Mouse (Mus musculus) limb, embryonic 15.5 days (tissue): Measurements from ENCODE around the gene Tcp10a. TPM values are rescaled to one million over a fixed set of nuclear protein-coding genes. Genes with fewer than 3 reads are reported as not detected.
"Not testable (repeated sequence)": the region's sequence is repeated elsewhere in the genome, so short reads cannot be mapped to it uniquely, and the experiment has no call there.

Experiments
- ATAC-seq: fragments of 200-750 bp; cut with Nextera tagmentation; 2 replicates; pipeline ENCODE4 v1.8.0; 2017; ENCODE audit warnings: low read depth, moderate TSS enrichment; ENCODE audit not compliant: insufficient number of reproducible peaks, low FRiP score, low TSS enrichment
- H3K27ac ChIP-seq: fragments of 300-500 bp; sonication (generic); 2 replicates; pipeline ENCODE4 v1.5.1; 2015; ENCODE audit warnings: moderate library complexity, mild to moderate bottlenecking, inconsistent platforms
- H3K27me3 ChIP-seq: fragments of 300-500 bp; sonication (generic); 2 replicates; pipeline ENCODE4 v1.6.1; 2015; ENCODE audit warnings: inconsistent platforms
- H3K36me3 ChIP-seq: fragments of 300-500 bp; sonication (generic); 2 replicates; pipeline ENCODE4 v1.6.1; 2015; ENCODE audit warnings: inconsistent platforms
- H3K4me1 ChIP-seq: fragments of 300-500 bp; sonication (generic); 2 replicates; pipeline ENCODE4 v1.6.1; 2015; ENCODE audit warnings: inconsistent platforms
- H3K4me2 ChIP-seq: fragments of 300-500 bp; sonication (generic); 2 replicates; pipeline ENCODE4 v1.6.1; 2015; ENCODE audit warnings: mild to moderate bottlenecking, inconsistent platforms
- H3K4me3 ChIP-seq: fragments of 300-500 bp; sonication (generic); 2 replicates; pipeline ENCODE4 v1.5.1; 2015; ENCODE audit warnings: mild to moderate bottlenecking, inconsistent platforms
- H3K9ac ChIP-seq: fragments of 300-500 bp; sonication (generic); 2 replicates; pipeline ENCODE4 v1.6.1; 2015; ENCODE audit warnings: inconsistent platforms
- H3K9me3 ChIP-seq: fragments of 300-500 bp; sonication (generic); 2 replicates; pipeline ENCODE4 v1.6.1; 2016; ENCODE audit warnings: inconsistent platforms
- WGBS: fragments of 180-500 bp; shearing (Covaris S2); methylation state at CpG from one replicate; pipeline ENCODE4 v1.1.7; 2015; 5-methylcytosine and 5-hydroxymethylcytosine counted together
- polyA plus RNA-seq: library from polyadenylated mRNA; unstranded; fragments of >200 nt; fragmentation: Nextera tagmentation; extraction: Ambion mirVana; gene quantifications from 2 replicates; pipeline ENCODE4 v1.2.1, GENCODE M21; 2015

Tcp10a gene
- polyA plus RNA-seq, 1 experiment from 2014 or later: not detected

GRCm38 (mm10) chr17:7377907-7378306 lies 53.5 kb downstream of the Tcp10a start:
- not testable (repeated sequence) for H3K27me3 ChIP-seq, H3K9ac ChIP-seq, H3K4me1 ChIP-seq, H3K9me3 ChIP-seq, H3K36me3 ChIP-seq, H3K4me3 ChIP-seq, ATAC-seq, H3K4me2 ChIP-seq, H3K27ac ChIP-seq
- 50% methylated on average over 3 of the region's 3 CpGs for WGBS

- H3K27ac ChIP-seq, H3K9me3 ChIP-seq, H3K9ac ChIP-seq, ATAC-seq, H3K27me3 ChIP-seq, H3K36me3 ChIP-seq, H3K4me1 ChIP-seq, H3K4me2 ChIP-seq, H3K4me3 ChIP-seq: not testable (repeated sequence)
- 96% methylated on average over 1 of the region's 3 CpGs for WGBS
These were observed 58.3 kb downstream of the Tcp10a start for GRCm38 (mm10) chr17:7382711-7383110.

GRCm38 (mm10) chr17:7383167-7384143 lies 59.0 kb downstream of the Tcp10a start:
- ATAC-seq, H3K4me1 ChIP-seq, H3K4me3 ChIP-seq, H3K27ac ChIP-seq, H3K9me3 ChIP-seq, H3K4me2 ChIP-seq, H3K27me3 ChIP-seq, H3K36me3 ChIP-seq, H3K9ac ChIP-seq: not testable (repeated sequence)
- 78% methylated on average over 12 of the region's 13 CpGs for WGBS

- not testable (repeated sequence) for H3K4me1 ChIP-seq, ATAC-seq, H3K27ac ChIP-seq, H3K9ac ChIP-seq, H3K27me3 ChIP-seq, H3K36me3 ChIP-seq, H3K4me3 ChIP-seq, H3K9me3 ChIP-seq, H3K4me2 ChIP-seq
- 68% methylated on average over 3 of the region's 3 CpGs for WGBS
These were observed 60.9 kb downstream of the Tcp10a start, which contains the start of gene Unc93a2 for GRCm38 (mm10) chr17:7385364-7385763. Gene Unc93a2, minus strand, starts transcription at chr17:7385464.

DNA sequence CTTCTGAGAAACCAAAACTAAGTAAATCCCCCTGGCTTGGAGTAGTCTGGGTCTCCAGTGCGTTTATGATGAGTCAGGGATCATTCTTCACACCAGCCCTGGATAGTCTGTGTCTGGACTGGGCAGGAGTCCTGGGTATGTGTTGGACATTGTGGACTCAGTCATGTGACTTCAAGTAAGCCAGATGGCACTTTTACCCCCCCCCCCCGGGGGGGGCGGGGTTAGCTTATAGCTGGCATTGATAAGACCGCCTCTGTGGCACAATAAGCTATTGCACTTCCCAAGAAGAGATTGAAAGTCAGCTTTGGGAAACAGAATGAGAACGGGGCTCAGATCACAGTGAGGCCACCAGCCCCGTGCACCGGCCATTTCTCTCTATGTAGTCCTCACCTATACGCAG lies 61.6 kb downstream of the Tcp10a start:
- not testable (repeated sequence) for H3K36me3 ChIP-seq, H3K9me3 ChIP-seq, ATAC-seq, H3K4me3 ChIP-seq, H3K4me2 ChIP-seq, H3K4me1 ChIP-seq, H3K9ac ChIP-seq, H3K27ac ChIP-seq, H3K27me3 ChIP-seq
- 75% methylated on average over 8 of the region's 8 CpGs for WGBS

DNA sequence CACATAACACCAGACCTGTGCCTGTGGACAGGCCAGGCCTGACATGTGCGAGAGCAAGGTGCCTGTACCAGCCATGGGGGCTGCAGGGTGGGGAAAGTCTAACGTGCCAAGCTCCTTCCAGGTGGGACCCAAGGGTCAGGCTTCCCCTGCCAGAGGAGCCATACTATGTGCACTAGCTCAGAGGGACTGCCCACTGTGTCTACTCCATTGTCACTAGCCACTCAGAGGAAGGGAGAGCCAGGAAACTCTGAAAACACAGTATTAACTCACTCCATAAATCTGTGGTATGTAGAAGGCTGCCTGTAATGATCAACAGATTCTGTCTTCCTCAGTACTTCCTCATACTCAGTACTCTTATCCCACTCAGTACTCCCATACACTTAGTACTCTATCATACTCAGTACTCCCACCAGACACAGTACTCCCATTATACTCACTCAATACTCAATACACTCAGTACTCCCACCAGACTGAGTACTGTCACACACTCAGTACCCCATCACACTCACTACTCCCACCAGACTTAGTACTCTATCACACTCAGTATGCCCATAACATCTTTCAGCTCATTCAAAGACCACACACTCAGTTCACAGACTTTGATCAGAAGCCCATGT lies 64.0 kb downstream of the Tcp10a start:
- H3K27me3 ChIP-seq, H3K9ac ChIP-seq, H3K4me3 ChIP-seq, H3K4me1 ChIP-seq, H3K9me3 ChIP-seq, H3K27ac ChIP-seq, H3K36me3 ChIP-seq, H3K4me2 ChIP-seq: not testable (repeated sequence)
- peak; percentile 42; the same call in 1 of the 2 replicates for ATAC-seq
- WGBS: no CpG with 5 or more reads among the region's 2 CpGs

DNA sequence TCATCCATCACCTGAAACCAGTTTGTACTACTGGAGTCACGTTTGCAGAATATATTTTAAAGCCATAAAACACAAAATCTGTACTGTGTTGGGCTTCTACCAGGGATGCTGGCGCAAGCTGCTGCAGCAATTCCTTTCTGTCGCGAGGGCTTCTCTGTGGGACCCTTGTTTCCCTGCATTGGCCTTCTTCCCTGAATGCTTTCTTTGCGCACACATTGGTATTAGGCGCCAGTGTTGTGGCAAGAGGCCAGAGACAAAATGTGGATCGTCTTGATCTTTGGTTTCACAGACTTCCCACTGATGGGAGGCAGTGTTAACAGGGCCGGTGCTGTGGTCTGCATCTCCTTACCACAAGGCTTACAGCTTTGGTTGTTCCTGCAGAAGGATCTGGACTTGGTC lies 64.5 kb downstream of the Tcp10a start:
- H3K4me3 ChIP-seq, H3K4me2 ChIP-seq, H3K9ac ChIP-seq, H3K27ac ChIP-seq, H3K4me1 ChIP-seq, H3K27me3 ChIP-seq, H3K36me3 ChIP-seq, H3K9me3 ChIP-seq: not testable (repeated sequence)
- 59% methylated on average over 8 of the region's 8 CpGs for WGBS
- 0 out of 2 replicates have a peak, but pooled peaks have one; percentile 17 for ATAC-seq

DNA sequence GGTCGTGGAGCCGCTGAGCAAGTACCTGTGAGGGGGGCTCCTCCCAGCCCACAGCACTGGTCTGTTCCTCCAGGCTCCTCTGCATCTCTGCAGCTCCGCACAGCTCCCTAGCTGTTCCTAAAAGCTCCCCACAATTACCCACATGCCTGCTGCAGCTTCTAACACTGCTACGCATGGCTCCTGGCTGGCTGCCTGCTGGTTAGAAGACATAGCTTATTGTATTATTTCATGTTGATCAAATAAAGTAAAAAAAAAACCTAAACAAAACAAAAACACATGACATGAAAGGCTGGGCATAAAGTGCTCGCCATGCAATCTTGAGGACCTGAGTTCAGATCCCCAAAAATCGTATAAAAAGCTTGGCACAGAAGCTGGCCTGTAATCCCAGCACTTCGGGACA lies 65.5 kb downstream of the Tcp10a start:
- H3K27ac ChIP-seq, H3K4me1 ChIP-seq, ATAC-seq, H3K27me3 ChIP-seq, H3K9me3 ChIP-seq, H3K4me3 ChIP-seq, H3K9ac ChIP-seq, H3K36me3 ChIP-seq, H3K4me2 ChIP-seq: not testable (repeated sequence)
- WGBS: 50% methylated on average over 7 of the region's 7 CpGs

- not testable (repeated sequence) for H3K4me1 ChIP-seq, H3K27me3 ChIP-seq, H3K27ac ChIP-seq, ATAC-seq, H3K4me3 ChIP-seq, H3K4me2 ChIP-seq, H3K9me3 ChIP-seq, H3K36me3 ChIP-seq, H3K9ac ChIP-seq
- 89% methylated on average over 7 of the region's 7 CpGs for WGBS
These were observed 70.7 kb downstream of the Tcp10a start for GRCm38 (mm10) chr17:7395116-7395515.

Other genes starting within 250 kb of the Tcp10a start
- 6.7 and 7.5 TPM in 2 replicates for gene Rps6ka2, start 154.5 kb upstream of the Tcp10a start, polyA plus RNA-seq
- gene Ttll2, start 28.1 kb downstream of the Tcp10a start, polyA plus RNA-seq: not detected in 2 replicates
- not detected in 2 replicates for gene Gm49630, start 47.3 kb downstream of the Tcp10a start, polyA plus RNA-seq
- gene Unc93a2, start 60.8 kb downstream of the Tcp10a start, polyA plus RNA-seq: 0.14 and 0.21 TPM in 2 replicates